Mouse (Mus musculus) frontal cortex, adult (tissue): ENCODE results near the gene Uqcc1.
A peak's percentile ranks its signal among the peaks of the same experiment; 100 is the strongest.
"Not testable (repeated sequence)": the region's sequence is repeated elsewhere in the genome, so short reads cannot be mapped to it uniquely, and the experiment has no call there.

ENCODE experiments used
- ATAC-seq: cut with Nextera tagmentation; 2 replicates; pipeline ENCODE4 v1.9.2; 2017; ENCODE audit warnings: mild to moderate bottlenecking, moderate library complexity, mixed read lengths; ENCODE audit not compliant: low TSS enrichment

The Uqcc1 gene

GRCm38 (mm10) chr2:155928711-155929345, 1.3 kb downstream of the Uqcc1 start:
- ATAC-seq: no peak

DNA sequence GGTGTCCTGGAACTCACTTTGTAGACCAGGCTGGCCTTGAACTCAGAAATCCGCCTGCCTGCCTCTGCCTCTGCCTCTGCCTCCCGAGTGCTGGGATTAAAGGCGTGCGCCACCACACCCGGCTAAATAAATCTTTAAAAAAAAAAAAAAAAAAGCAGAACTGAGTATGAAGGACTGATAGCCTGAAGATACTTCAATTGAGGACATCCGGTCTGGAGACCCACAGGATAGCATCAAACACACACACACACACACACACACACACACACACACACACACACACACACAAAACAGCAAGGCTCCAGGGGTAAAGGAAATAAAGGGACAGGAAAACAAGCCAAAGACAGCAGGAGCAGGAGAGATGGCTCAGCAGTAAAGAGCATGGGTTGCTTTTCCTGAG, 4.9 kb downstream of the Uqcc1 start:
- ATAC-seq: not testable (repeated sequence)

GRCm38 (mm10) chr2:155923143-155923542, 7.0 kb downstream of the Uqcc1 start:
- ATAC-seq: no peak

DNA sequence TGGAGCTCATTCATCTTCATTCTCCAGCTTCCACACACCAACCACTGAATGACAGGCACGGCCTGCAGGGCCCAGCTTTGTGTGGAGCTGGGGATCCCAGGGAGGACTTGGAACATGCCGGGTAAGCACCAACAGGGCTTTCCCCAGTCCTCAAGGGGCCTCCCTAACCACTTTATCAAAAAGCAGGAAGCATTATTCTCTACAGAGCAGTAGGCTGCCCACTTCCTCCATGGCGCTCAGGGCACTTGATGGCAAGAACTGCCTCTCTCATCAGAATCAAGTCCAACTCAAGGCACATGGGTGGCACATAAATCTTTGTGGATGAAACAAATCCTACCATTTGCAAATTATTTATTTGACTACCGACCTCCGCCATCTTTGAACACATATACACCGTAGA, 15.4 kb downstream of the Uqcc1 start:
- no peak for ATAC-seq

DNA sequence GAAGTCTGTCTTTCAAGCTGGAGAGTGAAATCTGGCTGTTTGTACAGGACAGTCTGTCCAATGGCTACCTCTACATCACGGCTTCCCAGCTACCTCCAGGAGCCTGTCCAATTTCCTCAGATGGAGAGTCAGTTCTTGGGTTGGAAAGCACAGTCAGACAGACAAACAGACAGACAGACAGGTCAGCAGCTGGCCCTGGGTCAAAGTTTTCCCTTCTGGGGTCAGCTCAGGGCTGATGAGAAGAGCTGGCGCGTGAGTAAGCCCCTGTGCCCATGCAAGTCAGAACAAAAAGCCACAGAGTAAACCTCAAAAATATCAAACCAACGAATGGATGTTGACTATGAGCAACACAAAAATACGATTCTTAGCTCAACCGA, 26.5 kb downstream of the Uqcc1 start:
- ATAC-seq: no peak

GRCm38 (mm10) chr2:155902989-155903631, 27.0 kb downstream of the Uqcc1 start:
- ATAC-seq: no peak

GRCm38 (mm10) chr2:155895046-155895735, 34.9 kb downstream of the Uqcc1 start:
- ATAC-seq: no peak

DNA sequence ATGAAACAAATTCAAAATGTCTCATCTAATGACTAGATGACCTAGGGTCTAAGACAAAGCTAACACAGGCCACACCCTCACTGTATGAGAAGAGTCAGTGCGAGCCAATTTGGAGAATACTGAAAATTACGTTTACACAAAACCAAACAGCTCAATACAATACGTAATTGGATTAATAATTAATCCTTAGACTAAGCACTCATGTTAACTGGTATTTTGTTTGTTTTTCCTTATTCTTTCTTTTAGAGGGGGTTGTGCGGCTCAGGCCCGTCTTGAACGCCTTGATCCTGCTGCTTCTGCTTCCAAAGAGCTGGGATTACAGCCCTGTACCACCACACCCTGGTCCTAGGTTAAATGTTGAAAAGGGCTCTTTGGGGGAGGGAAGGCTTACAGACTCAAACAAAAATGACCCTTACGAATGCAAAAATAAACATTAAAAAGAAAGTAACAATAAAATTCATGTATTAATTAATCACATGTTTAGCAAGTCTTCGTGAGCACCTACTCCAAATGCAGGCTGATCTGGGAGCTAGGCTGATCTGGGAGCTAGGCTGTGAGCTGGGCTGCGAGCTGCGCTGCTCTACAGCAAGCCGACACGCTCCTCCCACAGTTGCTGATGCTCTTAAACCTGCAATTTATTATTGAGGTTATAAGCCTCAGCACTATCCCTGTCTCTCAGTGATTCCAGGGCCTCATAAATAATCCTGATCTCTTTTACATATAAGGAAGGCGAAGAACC, 35.6 kb downstream of the Uqcc1 start:
- ATAC-seq: no peak

DNA sequence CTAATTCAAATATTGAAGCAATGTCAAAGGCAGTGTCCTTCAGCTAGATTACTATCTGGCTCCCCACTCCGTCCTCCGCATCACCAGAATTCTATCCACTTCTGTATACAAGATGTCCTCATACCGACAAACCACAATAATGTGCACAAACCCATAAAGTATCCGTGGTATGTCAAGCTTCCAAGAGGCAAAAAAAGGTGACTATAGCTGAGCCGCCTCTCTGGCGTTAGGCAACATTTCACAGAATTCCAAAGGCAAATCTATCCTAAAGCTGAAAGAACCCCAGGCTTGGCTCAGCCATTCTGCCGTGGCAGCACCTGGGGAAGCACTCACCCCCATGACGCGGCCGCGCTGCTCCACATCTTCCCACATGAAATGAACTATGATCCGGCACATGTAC, 43.3 kb downstream of the Uqcc1 start:
- ATAC-seq: no peak

DNA sequence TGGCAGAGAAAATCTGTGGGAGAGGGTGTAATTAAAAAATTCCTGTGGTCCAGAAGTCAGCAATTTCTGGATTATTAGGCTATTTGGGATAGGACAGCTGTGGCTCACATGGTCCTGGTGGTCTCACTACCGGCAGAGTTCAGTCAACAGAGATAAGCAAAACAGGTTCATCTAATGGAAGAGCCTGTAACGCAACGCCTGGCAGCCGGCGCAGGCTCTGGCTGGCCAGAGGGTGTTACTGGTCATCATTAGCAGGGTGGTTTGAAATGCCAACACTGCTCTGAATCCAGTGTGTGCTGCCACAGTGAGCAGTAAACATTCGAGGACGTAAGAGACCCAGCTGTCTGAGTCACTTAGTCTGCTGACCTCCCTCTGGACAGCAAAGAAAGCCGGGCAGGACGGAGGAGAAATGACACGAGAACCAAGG, 44.8 kb downstream of the Uqcc1 start:
- no peak for ATAC-seq

DNA sequence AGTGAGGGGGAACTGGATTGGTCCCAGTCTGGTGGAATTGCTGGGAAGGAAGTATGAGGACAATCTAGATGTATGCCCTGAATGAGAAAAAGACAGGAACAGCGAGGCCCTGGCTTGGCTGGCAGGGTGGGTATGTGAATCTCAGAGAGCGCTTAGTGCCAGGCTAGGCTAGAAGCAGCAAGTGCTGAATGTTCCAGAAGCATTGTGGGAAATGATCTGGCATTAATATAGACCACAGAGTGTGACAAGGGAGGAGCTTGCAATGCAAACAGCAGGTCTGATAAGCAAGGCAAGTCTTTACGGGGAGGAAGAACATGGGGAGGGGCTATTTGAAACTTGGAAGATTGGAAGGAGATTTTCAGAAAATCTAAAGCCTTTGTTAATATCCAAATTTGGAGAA, 48.0 kb downstream of the Uqcc1 start:
- no peak for ATAC-seq

GRCm38 (mm10) chr2:155878964-155879876, 50.9 kb downstream of the Uqcc1 start:
- ATAC-seq: no peak

DNA sequence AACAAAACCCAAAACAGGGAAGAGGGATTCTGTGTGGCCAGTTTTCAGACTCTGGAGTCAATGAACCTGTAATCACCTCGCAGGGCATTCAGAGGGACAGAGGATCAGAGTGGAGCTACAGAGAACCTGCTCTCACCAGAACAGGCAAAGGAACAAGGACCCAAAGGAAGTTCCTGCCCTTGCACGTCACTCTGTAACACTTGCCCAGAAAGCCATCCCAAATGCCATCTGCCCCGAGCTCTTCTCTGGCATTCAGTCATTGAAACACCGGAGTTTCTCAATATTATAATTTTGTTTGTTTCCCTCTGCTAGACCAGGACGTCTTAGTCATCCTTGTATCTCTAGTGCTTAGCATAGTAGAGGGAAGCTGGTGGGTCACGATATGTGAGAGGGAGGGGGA, 56.5 kb downstream of the Uqcc1 start:
- no peak for ATAC-seq

DNA sequence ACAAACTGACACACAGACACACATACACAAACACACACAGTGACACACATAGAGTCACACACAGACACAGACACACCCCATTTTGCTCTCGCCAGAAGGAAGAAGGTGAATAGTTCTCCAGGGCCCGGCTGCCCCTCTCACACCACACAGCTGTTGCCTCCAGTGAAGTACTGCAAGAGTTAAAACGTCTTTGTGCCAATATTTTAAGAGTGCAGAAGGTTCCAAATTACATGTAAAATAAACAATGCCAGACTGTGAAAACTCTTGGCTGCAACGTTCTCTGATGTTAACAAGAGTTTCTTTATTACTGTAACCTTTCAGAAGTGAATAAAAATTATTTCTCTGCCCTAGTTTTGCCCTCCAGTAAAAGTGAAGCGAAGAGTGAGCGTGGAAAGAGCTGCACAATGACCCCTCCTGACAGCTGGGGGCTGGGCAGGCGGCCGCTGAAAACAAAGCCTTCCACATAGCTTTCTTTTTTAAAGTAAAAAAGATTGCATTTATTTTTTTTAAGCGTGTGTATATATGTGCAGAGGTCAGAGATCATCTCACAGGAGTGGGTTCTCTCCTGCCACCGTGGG, 57.1 kb downstream of the Uqcc1 start:
- ATAC-seq: no peak

GRCm38 (mm10) chr2:155872486-155872885, 57.6 kb downstream of the Uqcc1 start:
- peak; percentile 27; the same call in 1 of the 2 replicates for ATAC-seq

GRCm38 (mm10) chr2:155869772-155870171, 60.3 kb downstream of the Uqcc1 start:
- no peak for ATAC-seq

DNA sequence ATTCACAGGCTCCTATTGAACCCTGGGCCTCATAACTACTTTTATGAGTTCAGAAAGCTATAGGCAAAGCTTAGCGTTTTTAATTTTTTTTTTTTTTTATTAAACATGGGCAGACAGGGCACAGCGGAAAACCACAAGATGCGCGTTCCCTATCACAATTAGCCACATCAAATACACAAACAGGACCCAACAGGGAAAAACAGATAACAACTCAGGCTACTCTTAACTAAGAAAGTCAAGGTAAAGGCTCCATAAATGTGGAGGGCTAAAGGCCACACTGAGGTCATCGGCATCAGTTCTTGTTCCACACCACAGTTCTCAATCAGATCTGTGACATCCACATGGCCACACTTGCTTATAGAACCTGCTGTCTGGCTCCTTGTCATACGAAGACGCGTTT, 61.8 kb downstream of the Uqcc1 start:
- ATAC-seq: no peak

DNA sequence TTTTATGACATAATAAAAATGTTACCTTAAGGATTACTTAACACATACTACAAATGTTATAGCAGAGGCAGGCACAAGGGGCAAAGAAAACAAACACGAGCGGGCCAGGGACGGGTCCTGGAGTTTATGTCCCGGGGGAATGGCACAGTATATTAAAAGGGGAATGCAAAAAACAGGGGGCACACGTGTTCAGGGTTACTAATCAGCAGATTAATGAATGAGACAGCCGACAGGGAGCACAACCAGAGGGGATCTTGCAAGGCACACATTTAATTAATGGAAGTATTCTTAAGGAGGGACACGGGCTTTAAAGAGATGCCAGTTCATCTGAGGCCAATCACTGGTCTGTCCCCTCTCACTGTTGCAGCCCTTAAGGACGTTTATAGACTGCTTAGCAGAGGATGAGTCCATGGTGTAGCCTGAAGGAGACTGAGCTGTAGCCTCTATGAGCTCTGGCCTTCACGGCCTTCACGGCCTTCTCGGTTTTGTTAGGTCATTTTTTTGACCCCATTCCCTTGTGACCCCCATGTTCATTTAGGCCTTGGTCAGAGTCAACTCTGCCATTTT, 66.7 kb downstream of the Uqcc1 start:
- no peak for ATAC-seq

- no peak for ATAC-seq
These were observed 67.4 kb downstream of the Uqcc1 start for GRCm38 (mm10) chr2:155862573-155863300.

GRCm38 (mm10) chr2:155861581-155861980, 68.5 kb downstream of the Uqcc1 start:
- ATAC-seq: no peak
